Mouse (Mus musculus): ENCODE data around the gene Fhl1. TPM values are rescaled to one million over a fixed set of nuclear protein-coding genes. Genes with fewer than 3 reads are reported as not detected.

The Fhl1 gene
- total RNA-seq (2017): 5.8 and 8.7 TPM in 2 replicates

DNA sequence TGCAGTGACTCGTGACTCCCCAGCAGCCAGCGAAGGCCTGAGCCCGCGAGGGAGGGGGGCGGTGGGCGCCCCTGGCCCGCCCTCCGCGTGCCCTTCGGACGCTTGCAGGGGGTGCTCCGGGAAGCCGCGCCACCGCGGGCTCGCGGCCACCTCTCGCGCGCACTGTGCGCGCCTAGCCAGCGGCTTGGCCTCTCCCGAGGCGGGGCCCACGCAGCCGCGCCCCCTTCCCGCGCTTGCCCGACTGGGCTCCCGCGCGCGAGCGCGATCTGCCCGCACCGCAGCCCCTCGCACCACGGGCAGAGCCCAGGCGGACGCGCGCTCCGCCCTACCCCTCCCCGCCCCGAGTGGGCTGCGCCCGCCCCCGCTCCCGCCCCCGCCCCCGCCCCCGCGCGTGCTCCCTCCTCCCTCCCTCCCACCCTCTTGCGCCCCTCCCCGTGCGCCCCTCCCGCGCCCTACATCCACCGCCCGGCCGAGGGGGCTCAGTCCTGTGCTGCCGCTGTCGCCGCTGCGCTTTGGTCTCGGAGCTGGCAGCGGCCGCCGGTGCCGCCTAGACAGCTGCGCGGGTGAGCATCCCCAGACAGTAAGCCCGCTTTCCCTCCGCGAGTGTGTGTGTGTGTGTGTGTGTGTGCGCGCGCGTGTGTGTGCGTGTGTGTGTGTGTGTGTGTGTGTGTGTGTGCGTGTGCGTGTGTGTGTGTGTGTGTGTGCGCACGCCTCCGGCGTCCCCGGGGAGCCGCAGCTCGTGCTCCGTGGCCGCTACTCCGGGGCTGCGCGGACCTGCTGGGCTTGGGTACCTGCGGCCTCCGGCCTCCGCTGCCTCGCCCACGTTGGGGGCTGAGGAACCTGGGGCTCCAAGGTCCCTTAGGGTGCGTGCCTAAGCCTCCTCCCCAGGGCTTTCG lies at the start of gene Fhl1:
Gene Fhl1, plus strand, starts transcription at position 482 of the 896 bp plus-strand sequence.
- ATAC-seq (ENCODE audit: extremely low read depth, insufficient number of reproducible peaks, low FRiP score, poor library complexity, severe bottlenecking): no peak

DNA sequence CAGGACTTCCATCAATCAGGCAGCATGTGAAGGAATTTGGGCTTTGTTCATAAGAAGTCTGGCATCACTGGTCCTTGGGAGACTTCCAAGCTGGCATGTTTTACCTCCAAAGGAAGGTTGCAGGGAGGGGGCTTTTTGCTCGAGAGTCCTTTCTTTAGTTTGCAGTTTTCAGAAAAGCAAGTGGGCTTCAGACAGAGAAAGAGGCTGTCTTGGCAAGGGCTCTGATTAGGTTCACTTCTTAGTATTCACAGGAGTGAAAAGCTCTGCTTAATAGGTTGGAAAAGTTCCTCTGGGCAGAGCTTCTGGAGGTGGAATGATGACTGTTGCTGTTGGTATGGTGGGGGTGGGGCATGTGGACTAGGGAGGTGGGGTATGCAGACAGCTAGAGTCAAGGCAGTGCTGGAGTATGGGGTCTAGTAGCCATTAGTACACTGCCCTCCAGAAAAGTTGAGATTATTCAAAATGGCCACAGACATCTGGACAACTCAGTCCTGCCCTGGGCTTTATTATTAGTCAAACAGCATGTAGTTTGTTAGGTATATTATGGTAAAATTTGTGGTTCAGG lies 49.3 kb upstream of the Fhl1 start:
- no peak for ATAC-seq (ENCODE audit: extremely low read depth, insufficient number of reproducible peaks, low FRiP score, poor library complexity, severe bottlenecking)

DNA sequence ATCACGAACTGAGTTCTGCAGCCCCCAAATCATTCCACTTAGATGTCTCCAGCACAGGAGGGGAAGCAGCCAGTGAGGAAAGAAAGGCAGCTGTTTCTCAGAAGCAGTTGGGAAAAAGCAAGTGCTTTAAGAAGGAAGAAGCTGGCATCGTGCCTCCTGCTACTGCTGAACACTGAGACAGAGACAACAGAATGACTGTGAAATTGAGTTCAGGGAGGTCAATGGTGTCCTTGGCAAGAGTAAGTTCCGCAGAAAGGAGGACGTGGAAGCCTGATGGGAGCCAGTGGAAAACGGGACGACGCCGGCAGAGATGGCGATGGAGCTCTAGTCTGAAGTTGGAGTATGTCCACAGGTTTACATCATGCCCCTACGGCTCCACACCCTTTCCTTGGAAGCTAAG lies 48.1 kb upstream of the Fhl1 start:
- ATAC-seq (ENCODE audit: extremely low read depth, insufficient number of reproducible peaks, low FRiP score, poor library complexity, severe bottlenecking): no peak

DNA sequence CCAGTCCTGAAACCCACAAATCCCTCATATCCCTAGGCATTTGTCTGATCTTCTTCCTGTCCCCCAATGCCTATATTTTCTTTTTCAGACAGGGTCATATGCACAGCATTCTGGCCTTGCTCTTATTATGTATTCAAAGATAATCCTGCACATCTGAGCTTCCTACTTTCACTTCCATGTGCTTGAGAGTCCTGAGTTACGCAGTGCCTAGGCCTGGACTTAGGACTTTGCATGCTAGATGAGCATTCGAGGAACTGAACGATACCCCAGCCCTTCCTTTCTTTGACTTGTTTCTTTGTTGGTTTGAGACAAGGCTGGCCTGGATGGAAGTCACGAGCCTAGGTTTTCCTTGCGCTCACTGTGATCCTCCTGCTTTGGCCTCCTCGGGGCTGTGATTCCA lies 39.0 kb upstream of the Fhl1 start:
- ATAC-seq (ENCODE audit: extremely low read depth, insufficient number of reproducible peaks, low FRiP score, poor library complexity, severe bottlenecking): no peak

DNA sequence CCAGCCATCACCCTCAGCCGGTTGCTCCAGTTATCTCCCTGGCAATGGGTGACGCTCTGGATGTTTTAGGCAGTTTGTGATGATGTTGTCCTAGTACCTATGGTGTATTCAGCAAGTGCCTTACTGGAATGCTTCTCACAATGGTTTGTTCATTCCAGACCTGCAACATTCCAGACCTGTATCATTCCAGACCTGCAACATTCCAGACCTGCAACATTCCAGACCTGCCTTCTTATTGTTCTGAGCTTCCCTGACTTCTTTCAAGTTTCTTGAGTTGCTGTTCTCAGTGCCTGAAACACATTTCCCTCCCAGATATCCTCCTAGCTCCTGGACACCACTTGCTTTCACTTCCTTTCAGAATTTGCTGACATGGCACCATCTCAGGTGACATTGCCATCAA lies 37.0 kb upstream of the Fhl1 start:
- no peak for ATAC-seq (ENCODE audit: extremely low read depth, insufficient number of reproducible peaks, low FRiP score, poor library complexity, severe bottlenecking)

DNA sequence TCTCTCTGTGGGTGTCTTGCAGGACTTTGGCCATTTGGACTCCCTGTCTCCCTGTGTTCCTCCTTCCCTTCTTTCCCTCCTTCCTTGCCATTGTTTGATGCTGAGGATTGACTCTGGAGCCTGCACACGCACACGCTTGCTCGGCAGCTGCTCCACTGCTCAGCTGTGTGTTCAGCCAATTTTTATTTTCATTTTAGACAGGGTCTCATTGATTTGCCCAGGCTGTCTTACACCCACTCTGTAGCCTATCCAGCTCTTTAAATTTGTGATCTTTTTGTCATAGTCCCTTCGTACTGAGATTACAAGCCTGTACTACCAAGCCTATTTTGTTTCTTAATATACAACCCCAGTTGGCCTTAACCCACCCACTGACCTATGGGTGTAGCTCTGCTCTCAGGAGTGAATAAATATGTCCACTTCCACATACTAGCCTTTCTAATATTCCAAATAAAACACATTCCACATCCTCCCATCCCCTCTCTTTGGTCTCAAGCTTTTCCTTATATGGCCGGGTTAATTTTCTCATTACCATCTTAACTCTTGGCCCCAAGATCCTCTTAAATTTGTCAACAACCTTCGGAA lies 34.3 kb upstream of the Fhl1 start:
- no peak for ATAC-seq (ENCODE audit: extremely low read depth, insufficient number of reproducible peaks, low FRiP score, poor library complexity, severe bottlenecking)

DNA sequence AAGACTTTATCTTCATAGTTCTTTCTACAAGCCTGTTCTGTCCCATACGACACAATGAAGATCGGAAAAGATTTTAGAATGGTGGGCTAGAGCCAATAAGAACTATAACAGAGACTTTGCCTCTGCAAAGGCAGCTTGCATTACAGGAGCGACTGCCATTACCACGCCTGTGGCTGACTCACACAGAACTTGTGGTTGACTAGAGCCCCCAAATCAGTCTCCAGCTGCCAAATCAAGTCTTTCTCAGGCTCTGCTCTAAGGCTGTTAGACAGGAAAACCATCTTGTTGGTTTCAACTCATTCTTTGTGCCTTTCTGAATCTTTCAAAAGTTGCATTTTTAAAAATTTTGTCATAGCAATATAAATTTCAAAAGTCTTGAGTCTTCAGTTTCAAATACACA lies 33.7 kb upstream of the Fhl1 start:
- no peak for ATAC-seq (ENCODE audit: extremely low read depth, insufficient number of reproducible peaks, low FRiP score, poor library complexity, severe bottlenecking)

DNA sequence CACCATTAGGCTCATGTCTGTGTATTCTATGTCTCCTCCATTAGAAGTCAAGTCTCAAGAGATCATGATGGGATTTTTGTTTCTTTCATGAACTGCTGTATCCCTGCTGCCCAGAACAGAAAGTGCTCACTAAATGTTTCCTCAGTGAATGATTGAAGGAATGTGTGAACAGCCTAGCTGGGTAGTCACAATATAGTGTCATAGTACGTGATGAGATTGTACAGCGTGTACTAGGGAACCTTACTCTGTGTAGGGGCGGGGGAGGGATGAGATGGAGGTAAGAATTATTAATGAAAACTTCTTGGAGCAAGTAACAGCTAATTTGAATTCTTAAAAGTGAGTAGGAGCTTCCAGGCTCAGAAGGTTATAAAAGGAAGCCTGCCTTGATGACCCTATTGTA lies 30.3 kb upstream of the Fhl1 start:
- ATAC-seq (ENCODE audit: extremely low read depth, insufficient number of reproducible peaks, low FRiP score, poor library complexity, severe bottlenecking): no peak

DNA sequence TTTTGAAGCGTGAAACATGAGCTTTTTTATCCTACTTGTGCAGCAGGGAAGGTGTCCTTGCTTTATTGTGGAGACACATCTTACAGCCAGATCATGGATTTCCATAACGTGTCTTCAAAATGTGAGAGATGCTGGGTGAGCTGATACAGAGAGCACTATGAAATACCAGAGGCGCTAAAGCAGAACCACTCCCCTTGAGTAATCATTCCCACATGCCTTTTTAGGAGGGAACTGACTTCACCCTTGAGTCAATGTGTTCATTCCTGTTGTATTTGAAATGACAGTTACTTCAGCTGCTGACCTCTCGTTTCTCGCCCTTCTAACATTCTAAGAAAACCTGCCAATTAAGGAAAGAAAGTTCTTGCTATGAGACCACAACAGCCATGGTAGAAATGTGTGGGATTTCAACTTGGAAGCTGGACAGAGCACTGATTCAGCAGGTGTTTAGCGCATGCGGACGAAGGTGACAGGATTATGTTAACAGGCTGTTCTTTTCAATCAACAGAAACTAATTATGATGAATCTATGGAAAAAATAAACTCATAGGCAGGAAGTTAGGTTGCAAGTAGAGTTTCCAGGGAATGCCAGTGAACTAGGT lies 27.5 kb upstream of the Fhl1 start:
- no peak for ATAC-seq (ENCODE audit: extremely low read depth, insufficient number of reproducible peaks, low FRiP score, poor library complexity, severe bottlenecking)

DNA sequence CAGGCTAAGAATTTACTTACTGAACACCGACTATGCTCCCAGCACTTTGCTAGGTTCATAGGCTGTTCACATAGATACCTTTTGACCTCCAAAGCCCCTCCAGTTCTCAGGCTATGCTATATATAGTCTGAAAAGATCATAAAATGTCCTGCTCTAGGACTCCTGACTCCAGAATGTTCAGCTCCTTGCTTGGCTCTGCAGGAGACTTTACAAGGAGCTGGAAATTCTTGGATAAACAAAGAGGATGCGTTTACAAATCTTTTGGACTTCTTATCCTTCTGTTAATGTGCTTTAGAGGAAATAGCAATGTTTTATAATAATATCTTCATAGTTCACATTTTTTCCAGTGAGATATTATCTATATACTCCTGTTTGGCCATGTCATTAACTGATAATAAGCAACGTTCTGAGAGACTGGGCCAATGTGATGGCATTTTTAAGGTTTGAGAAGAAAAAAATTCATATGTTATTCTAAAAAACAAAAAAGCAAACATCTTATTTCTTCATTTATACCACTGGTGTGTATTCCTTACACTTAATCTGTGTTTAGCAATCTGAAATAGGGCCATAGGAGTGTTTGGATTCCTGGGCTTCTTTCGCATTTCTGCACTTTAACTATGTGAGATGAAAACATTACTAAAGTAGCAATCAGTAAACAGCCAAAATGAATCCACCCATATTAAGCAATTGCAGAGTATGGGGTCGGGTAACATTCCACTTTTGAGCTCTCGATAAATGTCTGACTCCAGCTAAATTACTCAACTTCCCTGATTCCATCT lies 22.8 kb upstream of the Fhl1 start:
- ATAC-seq (ENCODE audit: extremely low read depth, insufficient number of reproducible peaks, low FRiP score, poor library complexity, severe bottlenecking): no peak

DNA sequence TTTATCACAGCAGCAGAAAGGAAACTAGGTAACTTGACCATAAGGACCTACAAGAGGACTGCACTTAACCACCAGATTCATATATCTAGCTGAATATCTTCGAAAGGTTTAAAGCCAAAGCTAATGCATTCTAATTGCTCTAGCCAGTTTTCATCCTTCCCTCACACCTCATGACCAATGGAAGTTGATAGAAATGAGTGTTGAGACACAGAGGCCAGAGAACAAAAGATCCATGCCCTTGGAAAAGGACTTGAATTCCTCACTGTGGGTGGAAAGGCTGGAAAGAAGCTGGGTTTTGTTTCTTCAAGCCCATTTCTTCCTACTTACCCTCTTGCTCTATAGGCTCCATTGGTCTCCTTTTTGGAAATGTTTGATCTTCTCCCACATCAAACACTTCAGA lies 21.1 kb upstream of the Fhl1 start:
- no peak for ATAC-seq (ENCODE audit: extremely low read depth, insufficient number of reproducible peaks, low FRiP score, poor library complexity, severe bottlenecking)

DNA sequence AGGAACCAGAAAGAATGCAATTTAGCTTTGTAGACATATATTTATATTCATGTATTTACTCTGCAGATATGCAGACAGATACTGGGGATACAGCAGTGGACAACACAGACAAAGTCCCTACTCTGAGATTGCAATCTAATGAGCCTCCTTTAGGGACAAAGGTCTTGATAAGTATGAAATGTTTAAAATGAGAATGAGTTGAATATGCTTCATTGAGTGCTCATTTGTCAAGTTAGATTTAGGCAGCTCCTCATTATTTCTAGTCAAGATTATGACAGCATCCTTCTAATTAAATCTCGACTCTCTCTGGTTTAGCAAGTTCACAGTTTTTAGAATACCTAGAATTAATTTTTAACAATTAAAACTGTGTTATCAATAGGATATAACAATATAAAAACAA lies 18.9 kb upstream of the Fhl1 start:
- no peak for ATAC-seq (ENCODE audit: extremely low read depth, insufficient number of reproducible peaks, low FRiP score, poor library complexity, severe bottlenecking)

DNA sequence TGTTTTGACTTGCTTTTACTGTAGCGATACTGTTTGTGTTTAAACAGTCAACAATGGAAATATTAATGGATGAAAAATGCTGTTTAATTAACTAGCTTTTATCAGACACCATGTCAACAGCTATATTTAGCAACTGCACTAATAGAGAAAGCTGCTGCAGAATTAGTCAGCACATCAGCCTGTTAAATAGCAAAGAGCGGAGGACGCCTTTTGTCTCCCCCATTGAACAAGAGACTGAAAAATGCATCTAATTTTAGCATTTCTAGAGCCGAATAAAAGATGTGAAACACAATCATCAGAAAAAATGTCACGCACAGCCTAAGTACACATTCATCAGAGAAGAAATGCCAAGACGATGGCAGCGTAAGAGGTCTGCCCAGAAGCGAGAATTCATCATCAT lies 9.0 kb upstream of the Fhl1 start:
- no peak for ATAC-seq (ENCODE audit: extremely low read depth, insufficient number of reproducible peaks, low FRiP score, poor library complexity, severe bottlenecking)

DNA sequence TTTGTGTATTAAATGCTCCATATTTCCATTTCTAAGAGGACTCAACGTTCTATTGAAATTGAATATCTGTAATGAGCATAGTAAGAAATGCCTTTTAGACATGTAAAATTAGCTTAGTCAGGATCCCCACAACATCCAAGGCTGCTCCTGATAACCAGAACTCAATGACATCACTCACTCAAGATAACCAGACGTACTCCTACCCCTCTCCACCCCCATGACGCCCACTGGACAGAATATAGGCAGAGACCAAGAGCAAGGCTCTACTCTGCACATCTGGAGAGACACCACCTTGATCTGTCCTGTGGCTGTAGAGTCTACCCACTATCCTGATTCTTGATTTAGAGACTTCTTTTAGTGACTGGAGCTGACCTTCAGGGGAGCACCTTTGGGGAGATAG lies 3.1 kb upstream of the Fhl1 start:
- ATAC-seq (ENCODE audit: extremely low read depth, insufficient number of reproducible peaks, low FRiP score, poor library complexity, severe bottlenecking): no peak

DNA sequence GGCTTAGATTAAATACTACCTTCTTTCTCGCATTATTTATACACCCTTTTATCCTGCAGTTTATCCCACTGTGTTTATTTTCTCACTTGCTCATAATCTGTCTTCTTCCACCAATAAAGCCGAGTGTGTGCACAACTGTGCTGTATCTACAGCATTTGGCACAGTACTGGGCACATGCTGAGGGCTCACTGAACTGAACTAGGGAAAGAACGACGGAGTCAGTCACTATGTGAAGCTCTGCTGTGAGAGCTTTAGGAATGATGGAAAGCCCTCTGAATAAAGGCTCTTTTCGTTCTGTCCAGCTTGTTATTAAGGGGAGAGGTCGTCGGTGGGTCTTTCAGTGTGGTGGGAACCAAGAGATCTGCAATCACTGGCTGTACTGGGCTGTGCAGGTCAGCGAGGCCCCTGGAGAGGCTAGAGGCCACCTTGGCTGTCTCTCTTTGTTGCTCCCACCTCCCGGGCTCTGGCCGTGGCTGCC lies 720 bp upstream of the Fhl1 start:
- no peak for ATAC-seq (ENCODE audit: extremely low read depth, insufficient number of reproducible peaks, low FRiP score, poor library complexity, severe bottlenecking)

DNA sequence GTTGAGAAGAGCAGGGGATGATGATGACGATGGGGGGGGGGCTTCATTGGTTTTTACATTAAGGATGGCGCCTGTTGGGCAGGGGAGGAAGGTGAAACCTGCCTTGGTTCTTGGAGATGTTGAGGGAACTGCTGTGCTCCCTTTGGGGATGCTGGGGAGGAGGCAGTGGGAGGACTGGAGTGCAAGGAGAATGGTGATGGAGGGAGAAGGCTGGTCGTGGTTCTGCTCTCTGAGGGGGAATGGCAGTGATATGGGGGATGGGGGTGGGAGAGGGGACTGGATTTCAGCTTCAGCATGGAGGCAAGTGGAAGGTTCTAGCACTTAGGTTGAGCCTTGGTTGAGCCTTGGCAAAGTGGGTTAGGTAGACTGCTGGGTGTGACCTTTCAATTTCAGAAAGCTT lies 814 bp downstream of the Fhl1 start:
- ATAC-seq (ENCODE audit: extremely low read depth, insufficient number of reproducible peaks, low FRiP score, poor library complexity, severe bottlenecking): no peak

DNA sequence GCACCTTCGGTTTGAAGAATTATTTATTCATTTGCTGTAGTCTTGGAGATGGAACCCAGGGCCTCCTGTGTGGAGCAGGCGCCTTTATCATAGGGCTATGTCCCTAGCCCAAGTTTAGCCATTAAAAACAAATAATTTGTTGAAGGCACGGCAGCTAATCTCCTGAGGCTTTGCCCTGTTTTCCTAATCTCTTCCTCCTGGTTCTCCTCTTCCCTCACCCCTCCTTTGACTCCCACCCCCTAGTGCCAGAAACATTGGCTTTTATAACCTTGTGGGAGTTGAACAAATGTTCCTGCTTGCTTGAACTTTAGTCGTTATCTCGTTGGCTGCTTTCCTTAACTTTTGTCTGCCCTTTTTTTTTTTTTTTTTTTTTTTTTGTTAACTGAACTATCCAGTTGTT lies 2.8 kb downstream of the Fhl1 start:
- no peak for ATAC-seq (ENCODE audit: extremely low read depth, insufficient number of reproducible peaks, low FRiP score, poor library complexity, severe bottlenecking)

DNA sequence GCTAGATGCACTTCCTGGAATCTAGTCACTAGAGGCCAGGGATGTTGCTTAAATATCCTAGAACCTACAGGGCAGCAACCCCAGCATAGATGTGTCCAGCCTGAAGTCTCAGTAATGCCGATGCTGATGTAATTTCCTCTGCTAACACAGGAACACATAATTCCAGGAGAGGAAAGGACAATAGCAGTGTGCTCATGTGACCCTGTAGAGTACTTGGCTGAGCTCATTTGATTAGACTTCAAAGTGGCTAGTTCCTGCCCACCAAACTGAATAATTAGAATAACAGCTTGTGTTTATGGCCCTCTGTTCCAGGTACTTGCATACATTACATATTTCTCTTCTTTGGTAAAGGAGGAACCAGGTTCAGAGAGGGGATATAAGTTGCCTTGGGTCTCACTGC lies 4.6 kb downstream of the Fhl1 start:
- no peak for ATAC-seq (ENCODE audit: extremely low read depth, insufficient number of reproducible peaks, low FRiP score, poor library complexity, severe bottlenecking)

DNA sequence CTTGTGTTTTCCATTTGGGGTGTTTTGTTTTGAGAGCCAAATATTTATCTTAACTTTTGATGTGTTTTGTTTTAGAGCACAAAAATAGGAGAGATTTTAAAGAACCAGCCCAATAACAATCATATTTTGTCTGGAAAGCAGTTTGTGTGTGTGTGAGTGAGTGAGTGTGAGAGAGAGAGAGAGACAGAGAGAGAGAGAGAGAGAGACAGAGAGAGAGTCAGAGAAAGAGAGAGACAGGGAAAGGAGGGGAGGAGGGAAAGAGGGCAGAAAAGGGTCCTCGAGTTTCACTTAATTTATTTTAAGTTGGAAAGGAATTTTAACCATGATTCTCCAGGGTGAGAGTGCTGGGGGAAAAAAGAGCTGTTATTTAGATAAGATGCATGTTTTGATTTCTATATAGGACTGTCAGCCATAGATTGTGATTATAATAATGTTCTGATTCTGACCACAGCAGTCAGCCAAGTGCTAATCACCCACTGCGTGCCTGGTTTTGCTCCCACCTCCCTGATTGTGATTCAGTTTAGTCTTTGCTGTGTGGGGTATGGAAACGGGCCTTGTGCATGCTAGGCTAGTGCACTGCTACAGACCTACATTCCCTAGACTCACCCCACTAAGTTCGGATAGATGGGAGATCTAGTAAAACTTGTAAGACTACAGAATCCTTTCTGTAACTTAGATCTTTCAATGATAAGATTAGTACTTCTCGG lies 6.4 kb downstream of the Fhl1 start:
- no peak for ATAC-seq (ENCODE audit: extremely low read depth, insufficient number of reproducible peaks, low FRiP score, poor library complexity, severe bottlenecking)

Measured in neutrophil, adult 5-6 weeks (primary cell).